Mouse (Mus musculus) ES-Bruce4 (cell line): ENCODE measurements around the gene Zfp451.

ENCODE experiments used
- CTCF ChIP-seq: IDR thresholded peaks from one replicate; pipeline ENCODE4 v1.8.1; 2011; ENCODE audit warnings: low read depth, low read length
- EP300 ChIP-seq: IDR thresholded peaks from 2 replicates; pipeline ENCODE4 v1.6.1; 2011; ENCODE audit warnings: low read depth, low read length; ENCODE audit not compliant: insufficient read depth
- POLR2A ChIP-seq: IDR thresholded peaks from one replicate; pipeline ENCODE4 v1.8.1; 2011; ENCODE audit warnings: low read length; ENCODE audit not compliant: insufficient read depth

DNA sequence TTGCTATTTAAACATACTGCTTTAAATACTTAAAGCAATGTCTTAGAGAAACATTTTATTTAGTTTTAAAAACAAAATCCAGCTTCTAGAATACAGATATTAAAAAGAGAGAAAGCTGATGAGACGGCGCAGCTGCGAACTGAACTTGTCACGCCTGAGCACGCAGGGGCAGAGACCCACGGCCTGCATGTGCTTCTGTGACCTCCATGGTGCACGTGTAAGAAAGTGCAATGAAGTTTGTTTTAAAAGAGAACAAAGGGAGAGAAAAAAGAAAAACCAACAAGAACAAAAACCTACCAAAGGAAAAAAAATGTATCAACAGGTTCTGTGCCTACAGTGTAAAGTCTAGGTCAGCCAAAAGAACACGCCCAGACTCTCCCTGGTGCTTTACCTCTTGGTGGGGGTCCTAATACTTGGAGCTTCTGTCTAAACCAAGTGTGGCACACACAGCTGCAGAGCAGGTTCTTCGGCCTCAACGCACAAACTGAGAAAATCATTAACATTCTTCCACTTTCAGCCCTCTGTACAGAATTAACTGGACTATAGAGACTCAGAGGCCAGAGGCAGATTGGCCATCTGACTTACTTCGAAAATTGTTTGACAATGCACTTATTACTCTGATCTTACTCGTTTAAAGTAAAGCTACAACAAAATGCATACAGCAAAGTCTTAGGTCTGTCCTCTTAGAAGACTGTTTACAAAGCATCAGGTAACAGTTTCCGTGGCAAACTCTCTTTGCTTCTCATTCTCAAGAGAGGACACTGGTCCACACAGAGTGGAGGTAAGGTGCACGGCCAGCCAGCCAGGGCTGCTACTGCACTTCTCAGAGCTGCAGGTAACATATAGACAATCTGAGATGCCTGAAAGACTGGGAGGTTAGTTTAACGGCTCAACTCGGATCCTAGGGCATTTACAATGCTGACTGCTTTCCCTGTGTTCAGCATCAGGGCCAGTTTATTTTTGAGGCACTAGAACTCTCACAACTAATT lies 47.6 kb downstream of the Zfp451 start:
- TF ChIP-seq CTCF (no peak), POLR2A (no peak), EP300 (no peak)
